Mouse (Mus musculus): Measurements from ENCODE around the gene Trank1.

GRCm38 (mm10) chr9:111333790-111334189 lies 22.3 kb downstream of the Trank1 start:
- no peak for TF ChIP-seq CTCF (IDR thresholded peaks at IDR 0.05; ENCODE audit: borderline replicate concordance, extremely low read depth, insufficient read depth, insufficient read length)
- TF ChIP-seq POLR2A (IDR thresholded peaks at IDR 0.05; ENCODE audit: borderline replicate concordance, extremely low read depth, insufficient read depth, insufficient read length, poor library complexity, severe bottlenecking) = no peak
